Mouse (Mus musculus): ENCODE data around the gene Oxct2b. TPM values are rescaled to one million over a fixed set of nuclear protein-coding genes. Genes with fewer than 3 reads are reported as not detected.
"Not testable (repeated sequence)": the region's sequence is repeated elsewhere in the genome, so short reads cannot be mapped to it uniquely, and the experiment has no call there.

Gene Oxct2b
- total RNA-seq, 2 experiments from 2014 or later: not detected

- DNase-seq (ENCODE audit: low spot score in 2 of 2): no peak
These were observed 3.8 kb upstream of the Oxct2b start for GRCm38 (mm10) chr4:123112216-123112764.

- DNase-seq (ENCODE audit: low spot score in 2 of 2): not testable (repeated sequence)
These were observed 1.4 kb upstream of the Oxct2b start for GRCm38 (mm10) chr4:123114651-123115050.

DNA sequence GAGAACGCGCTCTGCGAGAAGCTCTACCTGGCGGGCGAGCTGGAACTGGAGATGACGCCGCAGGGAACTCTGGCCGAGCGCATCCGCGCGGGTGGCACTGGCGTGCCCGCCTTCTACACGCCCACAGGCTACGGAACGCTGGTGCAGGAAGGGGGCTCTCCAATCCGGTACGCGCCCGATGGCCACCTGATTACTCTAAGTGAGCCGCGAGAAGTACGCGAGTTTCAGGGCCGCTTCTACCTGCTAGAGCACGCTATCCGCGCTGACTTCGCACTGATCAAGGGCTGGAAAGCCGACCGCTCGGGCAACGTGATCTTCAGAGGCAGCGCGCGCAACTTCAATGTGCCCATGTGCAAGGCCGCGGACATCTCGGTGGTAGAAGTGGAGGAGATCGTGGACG, 574 bp downstream of the Oxct2b start:
- DNase-seq (ENCODE audit: low spot score in 2 of 2): not testable (repeated sequence)

DNA sequence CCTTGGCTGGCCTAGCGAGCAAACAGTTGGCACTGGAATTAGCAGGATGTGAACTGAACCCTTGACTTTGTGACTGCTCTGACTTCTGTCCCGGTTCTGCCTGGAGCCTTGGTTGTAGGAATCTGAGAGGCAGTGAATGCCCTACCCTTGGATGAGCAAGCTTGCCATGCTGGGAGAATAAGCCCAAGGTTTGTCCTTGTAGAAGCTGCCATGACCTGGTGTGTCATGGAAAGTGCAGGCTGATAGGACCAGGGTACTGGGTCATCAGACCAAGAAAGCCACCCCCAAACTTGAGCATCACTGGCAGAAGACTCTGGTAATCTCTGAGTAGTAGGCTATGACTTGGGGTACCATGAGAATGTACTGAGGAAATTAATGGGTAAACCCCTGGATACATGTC, 5.2 kb downstream of the Oxct2b start:
- no peak for DNase-seq (ENCODE audit: low spot score in 2 of 2)

GRCm38 (mm10) chr4:123126626-123127025, 10.6 kb downstream of the Oxct2b start:
- DNase-seq (ENCODE audit: low spot score in 2 of 2): no peak

DNA sequence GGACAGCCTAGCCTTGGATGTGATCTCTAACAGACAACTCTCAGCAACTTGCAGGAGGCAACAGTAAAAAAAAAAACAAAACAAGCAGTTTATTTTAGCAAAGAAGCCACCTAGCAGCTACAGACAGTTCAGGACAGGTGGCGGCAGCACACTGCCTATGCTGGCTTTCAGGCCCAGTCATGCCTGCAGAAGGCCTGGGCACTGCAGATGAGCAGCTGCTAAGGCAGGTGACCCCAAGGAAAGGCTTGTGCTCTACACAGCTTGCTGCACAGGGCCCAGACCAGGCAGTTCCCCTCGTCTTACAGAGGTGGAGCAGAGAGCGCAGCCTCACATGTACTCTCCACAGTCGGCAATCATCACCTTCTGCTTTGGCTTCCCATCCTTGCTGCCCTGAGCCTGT, 11.0 kb downstream of the Oxct2b start:
- no peak for DNase-seq (ENCODE audit: low spot score in 2 of 2)

GRCm38 (mm10) chr4:123137551-123137950, 21.5 kb downstream of the Oxct2b start:
- DNase-seq (ENCODE audit: low spot score in 2 of 2): no peak

- peak; percentile 50 to 67 for DNase-seq (ENCODE audit: low spot score in 2 of 2)
These were observed 23.6 kb downstream of the Oxct2b start, which contains the start of gene Ppie for GRCm38 (mm10) chr4:123139513-123140154. Ppie (minus strand) TSS chr4:123139951.

- DNase-seq (ENCODE audit: low spot score in 2 of 2): no peak
These were observed 31.5 kb downstream of the Oxct2b start for GRCm38 (mm10) chr4:123147446-123148150.

GRCm38 (mm10) chr4:123152003-123152402, 35.9 kb downstream of the Oxct2b start:
- DNase-seq (ENCODE audit: low spot score in 2 of 2): no peak

GRCm38 (mm10) chr4:123152976-123153375, 36.9 kb downstream of the Oxct2b start:
- no peak for DNase-seq (ENCODE audit: low spot score in 2 of 2)

GRCm38 (mm10) chr4:123155004-123155403, 38.9 kb downstream of the Oxct2b start:
- no peak for DNase-seq (ENCODE audit: low spot score in 2 of 2)

DNA sequence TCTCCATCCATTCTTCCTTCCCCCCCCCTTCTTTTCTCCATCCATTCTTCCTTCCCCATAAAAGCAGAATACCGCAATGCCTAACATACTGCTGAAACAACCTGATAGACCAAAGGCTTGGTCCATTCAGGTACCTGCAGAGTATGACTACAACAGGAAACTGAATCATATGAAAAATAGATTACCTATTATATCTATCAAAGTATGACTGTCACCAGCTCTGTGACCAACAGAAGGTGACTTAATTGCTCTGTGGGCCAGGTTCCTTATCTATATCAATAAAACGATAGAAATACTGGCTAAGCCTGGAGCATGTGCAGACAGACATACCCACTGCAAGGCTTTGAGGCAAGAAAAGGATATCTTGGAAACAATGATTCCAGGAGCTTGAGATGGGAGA, 39.4 kb downstream of the Oxct2b start:
- DNase-seq (ENCODE audit: low spot score in 2 of 2): no peak

DNA sequence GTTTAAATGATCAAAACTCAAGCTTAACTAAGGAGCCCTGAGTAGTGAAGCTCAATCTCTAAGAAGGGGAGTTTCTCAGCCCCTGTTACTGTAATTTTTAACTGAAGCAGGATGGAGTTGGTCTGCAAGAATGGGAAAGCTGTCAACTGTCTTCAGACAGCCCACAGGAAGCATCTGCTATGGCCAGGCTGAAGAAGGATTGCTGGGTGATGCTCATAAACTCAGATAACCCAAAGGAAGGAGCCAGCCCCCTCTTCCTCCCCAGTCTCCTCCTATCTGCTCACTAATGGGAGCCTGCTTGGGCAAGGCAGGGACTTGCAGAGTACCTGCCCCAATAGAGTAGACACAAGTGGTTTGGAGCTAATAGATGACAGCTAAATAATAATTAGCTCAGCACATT, 39.8 kb downstream of the Oxct2b start:
- DNase-seq (ENCODE audit: low spot score in 2 of 2): no peak

DNA sequence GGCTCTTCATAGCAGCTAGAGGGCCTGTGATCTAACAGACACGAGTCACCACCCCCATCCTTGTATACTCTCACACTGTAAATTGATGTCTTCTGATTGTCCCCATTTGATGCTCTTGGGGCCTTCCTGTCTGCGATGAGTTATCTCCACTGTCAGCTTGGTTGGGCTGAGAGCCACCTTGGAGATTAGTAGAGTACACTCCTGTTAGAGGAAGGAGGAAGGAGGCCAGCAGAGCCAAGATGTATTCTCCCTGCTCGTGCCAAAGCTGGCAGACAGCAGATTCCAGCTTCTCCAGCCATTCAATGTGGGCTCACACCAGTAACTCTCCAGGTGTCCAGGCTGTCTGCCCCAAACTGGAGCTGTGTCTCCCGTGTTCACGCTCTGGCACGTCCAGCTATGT, 44.5 kb downstream of the Oxct2b start:
- DNase-seq (ENCODE audit: low spot score in 2 of 2): no peak

GRCm38 (mm10) chr4:123161251-123161650, 45.2 kb downstream of the Oxct2b start:
- not testable (repeated sequence) for DNase-seq (ENCODE audit: low spot score in 2 of 2)

GRCm38 (mm10) chr4:123162305-123162917, 46.3 kb downstream of the Oxct2b start:
- no peak for DNase-seq (ENCODE audit: low spot score in 2 of 2)

DNA sequence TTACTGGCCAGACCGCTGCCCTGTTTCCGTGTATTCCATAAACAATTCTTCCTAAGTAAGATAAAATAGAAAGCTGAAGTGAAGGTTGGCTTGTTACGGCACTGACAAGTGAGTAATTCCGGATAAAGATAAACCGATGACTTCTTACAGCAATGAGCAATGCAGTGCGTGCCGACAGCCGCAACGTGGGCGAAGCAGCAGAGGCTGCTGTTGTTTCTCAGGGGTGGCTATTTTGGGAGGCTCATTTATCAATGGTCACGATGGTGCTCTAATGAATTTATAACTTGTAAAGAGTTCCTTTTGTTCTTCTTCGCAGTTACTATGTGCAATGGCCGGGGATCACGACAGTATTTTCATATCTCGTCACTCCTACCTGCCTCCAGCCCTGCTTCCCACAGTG, 48.1 kb downstream of the Oxct2b start:
- DNase-seq (ENCODE audit: low spot score in 2 of 2): no peak

All from adrenal gland, postnatal 4 days (tissue).